Mouse (Mus musculus) stomach, embryonic 16.5 days (tissue): ENCODE measurements around the gene Plppr4. TPM values are rescaled to one million over a fixed set of nuclear protein-coding genes. Genes with fewer than 3 reads are reported as not detected.

Experiments
- ATAC-seq: fragments of 200-750 bp; cut with Nextera tagmentation; 2 replicates; pipeline ENCODE4 v1.8.0; 2017; ENCODE audit warnings: moderate number of reproducible peaks, moderate TSS enrichment; ENCODE audit not compliant: insufficient read depth, low FRiP score
- H3K27ac ChIP-seq: fragments of 300-500 bp; sonication (generic); 2 replicates; pipeline ENCODE4 v1.5.1; 2014; ENCODE audit warnings: low read length
- H3K27me3 ChIP-seq: fragments of 300-500 bp; sonication (generic); 2 replicates; pipeline ENCODE4 v1.6.1; 2014; ENCODE audit warnings: low read length, control low read depth, mixed read lengths; ENCODE audit not compliant: control insufficient read depth, insufficient read depth
- H3K36me3 ChIP-seq: fragments of 300-500 bp; sonication (generic); 2 replicates; pipeline ENCODE4 v1.6.1; 2014; ENCODE audit warnings: low read length; ENCODE audit not compliant: control insufficient read depth, insufficient read depth
- H3K4me1 ChIP-seq: fragments of 300-500 bp; sonication (generic); 2 replicates; pipeline ENCODE4 v1.6.1; 2014; ENCODE audit warnings: low read length, control low read depth, mixed read lengths; ENCODE audit not compliant: control insufficient read depth, insufficient read depth
- H3K4me2 ChIP-seq: fragments of 300-500 bp; sonication (generic); 2 replicates; pipeline ENCODE4 v1.6.1; 2014; ENCODE audit warnings: low read depth, low read length, mixed read lengths
- H3K4me3 ChIP-seq: fragments of 300-500 bp; sonication (generic); replicated peaks from 2 replicates; pipeline ENCODE4 v1.5.1; 2014; ENCODE audit warnings: mild to moderate bottlenecking, low read length
- H3K9ac ChIP-seq: fragments of 300-500 bp; sonication (generic); 2 replicates; pipeline ENCODE4 v1.6.1; 2014; ENCODE audit warnings: low read length
- H3K9me3 ChIP-seq: fragments of 300-500 bp; sonication (generic); replicated peaks from 2 replicates; pipeline ENCODE4 v1.6.1; 2016; ENCODE audit warnings: low read length, control low read depth; ENCODE audit not compliant: control insufficient read depth
- WGBS: fragments of 180-500 bp; shearing (Covaris S2); extraction: QIAGEN DNeasy Blood & Tissue Kit; methylation state at CpG from one replicate; pipeline ENCODE4 v1.1.7; 2014; 5-methylcytosine and 5-hydroxymethylcytosine counted together
- microRNA-seq: library from miRNA; unstranded; fragments of <30 nt; microRNA quantifications from one replicate; pipeline ENCODE4, GENCODE M21; 2016
- polyA plus RNA-seq: library from polyadenylated mRNA; unstranded; fragments of >200 nt; fragmentation: Nextera tagmentation; extraction: Ambion mirVana; gene quantifications from 2 replicates; pipeline ENCODE4 v1.2.1, GENCODE M21; 2015

Gene Plppr4
- polyA plus RNA-seq, 1 experiment from 2014 or later = 0.85 TPM

GRCm38 (mm10) chr3:117307555-117307954 lies 53.1 kb downstream of the Plppr4 start:
- Histone ChIP-seq H3K4me3 (no peak overlapping the region), H3K4me2 (no peak overlapping the region), H3K9me3 (no peaks in the 10 kb centered on the region), H3K27ac (no peak overlapping the region), H3K36me3 (no peaks in the 10 kb centered on the region), H3K27me3 (no peaks in the 10 kb centered on the region), H3K4me1 (no peaks in the 10 kb centered on the region), H3K9ac (no peak overlapping the region)
- WGBS = 84% methylated on average over 4 of the region's 4 CpGs
- ATAC-seq = no peak

GRCm38 (mm10) chr3:117304037-117304436 lies 56.6 kb downstream of the Plppr4 start:
- no peak for ATAC-seq
- Histone ChIP-seq H3K4me2 (no peak overlapping the region), H3K9ac (no peak overlapping the region), H3K27ac (no peak overlapping the region), H3K4me3 (no peak overlapping the region), H3K27me3 (no peaks in the 10 kb centered on the region), H3K4me1 (no peaks in the 10 kb centered on the region), H3K36me3 (no peaks in the 10 kb centered on the region), H3K9me3 (no peaks in the 10 kb centered on the region)
- 88% methylated on average over 2 of the region's 2 CpGs for WGBS

- Histone ChIP-seq H3K9ac (no peak overlapping the region), H3K4me3 (no peak overlapping the region), H3K27ac (no peak overlapping the region), H3K4me2 (no peak overlapping the region), H3K36me3 (no peaks in the 10 kb centered on the region), H3K27me3 (no peaks in the 10 kb centered on the region), H3K4me1 (no peaks in the 10 kb centered on the region), H3K9me3 (no peaks in the 10 kb centered on the region)
- 53% methylated on average over 1 of the region's 1 CpGs for WGBS
- ATAC-seq = no peak
Measured at GRCm38 (mm10) chr3:117300735-117301271, 59.9 kb downstream of the Plppr4 start.

- Histone ChIP-seq H3K4me3 (no peak overlapping the region), H3K4me2 (no peak overlapping the region), H3K9ac (no peak overlapping the region), H3K36me3 (no peaks in the 10 kb centered on the region), H3K4me1 (no peaks in the 10 kb centered on the region), H3K27ac (no peak overlapping the region), H3K9me3 (no peaks in the 10 kb centered on the region), H3K27me3 (no peaks in the 10 kb centered on the region)
- ATAC-seq = no peak
- 73% methylated on average over 1 of the region's 1 CpGs for whole genome bisulfite sequencing
Measured at GRCm38 (mm10) chr3:117297735-117298134, 62.9 kb downstream of the Plppr4 start.

- Histone ChIP-seq H3K4me1 (no peaks in the 10 kb centered on the region), H3K4me3 (no peak overlapping the region), H3K4me2 (no peak overlapping the region), H3K9me3 (no peaks in the 10 kb centered on the region), H3K27me3 (no peaks in the 10 kb centered on the region), H3K36me3 (no peaks in the 10 kb centered on the region), H3K9ac (no peak overlapping the region), H3K27ac (no peak overlapping the region)
- no peak for ATAC-seq
- WGBS = 73% methylated on average over 2 of the region's 2 CpGs
Measured at GRCm38 (mm10) chr3:117294308-117294925, 66.3 kb downstream of the Plppr4 start.

Small RNA genes within 50 kb of the gene (microRNA-seq; reads per million reads assigned to microRNA genes)
- gene Gm22408 = not detected

Other genes with a start within 250 kb of the Plppr4 start
- gene Plppr5, start 214.0 kb upstream of the Plppr4 start, polyA plus RNA-seq = 2.3 TPM in 2 replicates